In the genomic region with DNA sequence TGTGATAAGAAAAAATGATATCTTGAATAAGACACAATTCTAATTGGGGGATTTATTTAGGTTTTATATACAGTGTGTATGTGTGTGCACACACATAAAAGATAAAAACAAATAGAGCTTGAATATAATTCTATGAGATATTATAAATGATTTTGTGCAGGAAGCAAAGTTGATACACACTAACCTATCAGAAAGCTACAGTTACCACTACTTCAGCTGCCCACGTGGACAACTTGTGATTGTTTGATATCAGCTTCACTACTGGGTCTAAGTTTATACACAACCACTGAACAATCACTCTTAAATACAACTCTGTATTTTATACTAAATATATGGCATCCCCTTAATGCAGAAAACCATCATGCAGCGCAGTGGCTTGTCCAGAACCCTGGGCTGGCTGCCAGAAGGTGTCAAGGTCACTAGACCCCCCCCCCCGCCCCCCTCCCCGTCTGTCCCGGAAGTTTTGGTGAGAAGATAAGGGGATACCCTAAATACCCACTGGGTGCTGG, we compare ENCODE assay signal across 21 mouse cellular contexts.
"Had no signal": no experiment of that assay in that cellular context is flagged by ENCODE, and none has a peak within 500 bp of the region (broad histone marks: within the 10 kb centered on the region; RNA-seq: fewer than 3 reads in every experiment).

No protein-coding gene starts in this region.

- H3K4me2 ChIP-seq: liver, embryonic 15.5 days; midbrain, embryonic 12.5 days; neural tube, embryonic 13.5 days; neural tube, embryonic 15.5 days had no signal

- ATAC-seq: liver, postnatal 0 days; midbrain, embryonic 16.5 days had no signal

- H3K27ac ChIP-seq: liver, embryonic 15.5 days; macrophage; midbrain, embryonic 10.5 days; midbrain, embryonic 12.5 days; neural tube, embryonic 13.5 days; neural tube, embryonic 15.5 days had no signal

- H3K4me1 ChIP-seq: liver, embryonic 15.5 days; midbrain, embryonic 10.5 days; neural tube, embryonic 13.5 days; neural tube, embryonic 15.5 days had no signal

- DNase-seq: liver, postnatal 0 days; lung, adult 2 months; lung, postnatal 10 days; lung, postnatal 36 days; midbrain, embryonic 14.5 days; retina, postnatal 1 day; right cerebral cortex, adult 18-20 months; right cerebral cortex, postnatal 25 days; right cerebral cortex, postnatal 4 days; spleen, adult 18-20 months; thymus, adult 18-20 months; thymus, postnatal 14 days; thymus, postnatal 36 days had no signal

- H3K4me3 ChIP-seq: liver, embryonic 15.5 days; midbrain, embryonic 10.5 days; midbrain, embryonic 12.5 days; myocyte; neural tube, embryonic 13.5 days; neural tube, embryonic 15.5 days had no signal

- H3K9me3 ChIP-seq: liver, embryonic 15.5 days; midbrain, embryonic 10.5 days; midbrain, embryonic 12.5 days; neural tube, embryonic 13.5 days; neural tube, embryonic 15.5 days had no signal

- H3K36me3 ChIP-seq: liver, embryonic 15.5 days; midbrain, embryonic 10.5 days; midbrain, embryonic 12.5 days; neural tube, embryonic 13.5 days; neural tube, embryonic 15.5 days had no signal

- H3K27me3 ChIP-seq: liver, embryonic 15.5 days; midbrain, embryonic 12.5 days; neural tube, embryonic 13.5 days; neural tube, embryonic 15.5 days had no signal

- H3K9ac ChIP-seq: liver, embryonic 15.5 days; liver, postnatal 0 days; midbrain, embryonic 12.5 days; neural tube, embryonic 13.5 days; neural tube, embryonic 15.5 days had no signal
